Mouse (Mus musculus) ES-E14 (cell line): ENCODE measurements around the gene Gatb.
"Not testable (repeated sequence)": the region's sequence is repeated elsewhere in the genome, so short reads cannot be mapped to it uniquely, and the experiment has no call there.

ENCODE experiments used
- CHD2 ChIP-seq: IDR thresholded peaks from 2 replicates; pipeline ENCODE4 v1.6.1; 2014; ENCODE audit warnings: mild to moderate bottlenecking, low read depth, low read length, inconsistent platforms
- HCFC1 ChIP-seq: IDR thresholded peaks from 2 replicates; pipeline ENCODE4 v1.6.1; 2012; ENCODE audit warnings: low read length, inconsistent platforms, borderline replicate concordance; ENCODE audit not compliant: insufficient read depth
- MAFK ChIP-seq: IDR thresholded peaks from 2 replicates; pipeline ENCODE4 v1.6.1; 2014; ENCODE audit warnings: mild to moderate bottlenecking, low read depth, low read length, inconsistent platforms; ENCODE audit not compliant: insufficient read depth
- ZC3H11A ChIP-seq: IDR thresholded peaks from 2 replicates; pipeline ENCODE4 v1.6.1; 2012; ENCODE audit warnings: low read depth, mild to moderate bottlenecking, inconsistent platforms, low read length, borderline replicate concordance

- not testable (repeated sequence) for TF ChIP-seq MAFK, CHD2, HCFC1, ZC3H11A
Measured at GRCm38 (mm10) chr3:85572502-85572901, 1.4 kb upstream of the Gatb start.
